Comparison of ENCODE assay signal across 9 mouse cellular contexts in genomic region chr17:56338909-56339308, GRCm38 (mm10). TPM values are rescaled to one million over a fixed set of nuclear protein-coding genes. Genes with fewer than 3 reads are reported as not detected.
DNase-seq lines count a peak whose midpoint lies in the region; ATAC-seq and TF ChIP-seq lines count a peak whose summit lies in the region.
"Had no signal": no experiment of that assay in that cellular context is flagged by ENCODE, and none has a peak within 500 bp of the region (broad histone marks: within the 10 kb centered on the region; RNA-seq: fewer than 3 reads in every experiment).

No protein-coding gene starts in this region.

- 59% methylated on average over 4 of the region's 4 CpGs for WGBS in lung, adult 2 months
- 68% methylated on average over 4 of the region's 4 CpGs for WGBS in heart, embryonic 10.5 days

- H3K9me3 ChIP-seq in E14TG2a.4 (ENCODE audit: low read length) = no peaks in the 10 kb centered on the region
- H3K9me3 ChIP-seq in heart, embryonic 10.5 days = no peaks in the 10 kb centered on the region

- peak; percentile 39 to 61 for DNase-seq in heart, postnatal 14 days
- DNase-seq in heart, adult 8-10 months (ENCODE audit: low spot score) = no peak
- DNase-seq in lung, adult 2 months = peak; percentile 36
- peak; percentile 78 to 92 for DNase-seq in spleen, postnatal 4 days (ENCODE audit: low spot score in 2 of 2)
- DNase-seq in frontal cortex, postnatal 25 days (ENCODE audit: low spot score in 2 of 2) = no peak
- DNase-seq in heart, embryonic 10.5 days (ENCODE audit: low spot score) = no peak

- no peak overlapping the region for H3K27ac ChIP-seq in heart, embryonic 10.5 days

- peak; percentile 71 for TF ChIP-seq CTCF in E14TG2a.4 (conservative IDR thresholded peaks at IDR 0.05; ENCODE audit: low read length)
- TF ChIP-seq CTCF in lung, adult 2 months (IDR thresholded peaks at IDR 0.05; ENCODE audit: insufficient read depth, low read length) = peak; percentile 47

- peak; percentile 67 for ATAC-seq in common myeloid progenitor, adult 5-6 weeks (replicated peaks; ENCODE audit: low read depth, poor library complexity, severe bottlenecking)

- H3K36me3 ChIP-seq in E14TG2a.4 (ENCODE audit: insufficient read depth, low read length) = peaks cover 52% of the 10 kb centered on the region
- 0 out of 2 replicates have a peak, but pooled peaks cover 4% of the 10 kb centered on the region for H3K36me3 ChIP-seq in heart, embryonic 10.5 days

- H3K27me3 ChIP-seq in E14TG2a.4 (ENCODE audit: insufficient read depth, low read length) = no peaks in the 10 kb centered on the region
- H3K27me3 ChIP-seq in heart, embryonic 10.5 days (ENCODE audit: insufficient read depth, poor library complexity, severe bottlenecking) = no peaks in the 10 kb centered on the region

- intact Hi-C loops in heart, postnatal 14 days (cut with DNase I) = no loop called here

- H3K4me1 ChIP-seq in E14TG2a.4 (replicated peaks; ENCODE audit: low read depth, low read length) = peaks cover 45% of the 10 kb centered on the region
- H3K4me1 ChIP-seq in lung, adult 2 months (ENCODE audit: control insufficient read depth, insufficient read depth, low read length) = peaks cover 20% of the 10 kb centered on the region
- H3K4me1 ChIP-seq in heart, embryonic 10.5 days = peaks cover 69% of the 10 kb centered on the region

- TF ChIP-seq POLR2A in lung, adult 2 months (IDR thresholded peaks at IDR 0.05; ENCODE audit: borderline replicate concordance, extremely low read depth, low read depth, low read length) = no peak

- no peak overlapping the region for H3K4me3 ChIP-seq in E14TG2a.4 (replicated peaks; ENCODE audit: low read length)
- H3K4me3 ChIP-seq in lung, adult 2 months (replicated peaks; ENCODE audit: extremely low read depth, low read depth, low read length) = no peak overlapping the region
- H3K4me3 ChIP-seq in heart, embryonic 10.5 days = no peak overlapping the region

RNA-seq across cellular contexts. Expression of gene Kdm4b, which starts 13.0 kb away (rescaled TPM):
- 10 to 100 TPM; 44.3 to 44.9 TPM for total RNA-seq in heart, postnatal 14 days (2021)
- 10 to 100 TPM; 29.0 to 34.4 (median 32.4) TPM for total RNA-seq in heart, adult 8-10 months (2022)
- 7.2 and 17.0 TPM in 2 replicates for total RNA-seq in common myeloid progenitor, adult 5-6 weeks (2017)
- 39.9 and 46.1 TPM in 2 replicates for polyA plus RNA-seq in lung, adult 2 months (2012; rRNA removed)
- polyA plus RNA-seq in heart, embryonic 10.5 days (2016; fragmentation: Nextera tagmentation; extraction: Ambion mirVana) = 34.6 and 35.6 TPM in 2 replicates

RNA-seq across cellular contexts. Expression of gene Uhrf1, which starts 35.8 kb away (rescaled TPM):
- total RNA-seq in heart, postnatal 14 days (2021) = 10 to 100 TPM in 1 of 2 experiments, 1 to 10 TPM in 1; 4.8 to 12.2 TPM
- total RNA-seq in heart, adult 8-10 months (2022) = 1 to 10 TPM; 1.5 to 2.6 (median 2.2) TPM
- 142 and 165 TPM in 2 replicates for total RNA-seq in common myeloid progenitor, adult 5-6 weeks (2017)
- polyA plus RNA-seq in lung, adult 2 months (2012; rRNA removed) = 2.6 and 3.2 TPM in 2 replicates
- 136 and 163 TPM in 2 replicates for polyA plus RNA-seq in heart, embryonic 10.5 days (2016; fragmentation: Nextera tagmentation; extraction: Ambion mirVana)

RNA-seq across cellular contexts. Expression of gene Arrdc5, which starts 38.8 kb away (rescaled TPM):
- total RNA-seq in heart, postnatal 14 days (2021) = under 1 TPM in 1 of 2 experiments, not detected in 1; 0.36 TPM
- under 1 TPM in 1 of 4 experiments, not detected in 3; 0.41 TPM for total RNA-seq in heart, adult 8-10 months (2022)
- not detected in 2 replicates for total RNA-seq in common myeloid progenitor, adult 5-6 weeks (2017)
- not detected in 2 replicates for polyA plus RNA-seq in lung, adult 2 months (2012; rRNA removed)
- not detected in 2 replicates for polyA plus RNA-seq in heart, embryonic 10.5 days (2016; fragmentation: Nextera tagmentation; extraction: Ambion mirVana)
- polyA plus RNA-seq: large intestine, adult 2 months had no signal

RNA-seq across cellular contexts. Expression of gene Plin3, which starts 46.2 kb away (rescaled TPM):
- total RNA-seq in heart, postnatal 14 days (2021) = 100 to 1,000 TPM; 115 to 133 TPM
- 100 to 1,000 TPM; 172 to 233 (median 219) TPM for total RNA-seq in heart, adult 8-10 months (2022)
- total RNA-seq in common myeloid progenitor, adult 5-6 weeks (2017) = 8.7 and 11.6 TPM in 2 replicates
- 39.4 and 39.6 TPM in 2 replicates for polyA plus RNA-seq in lung, adult 2 months (2012; rRNA removed)
- 81.7 and 93.2 TPM in 2 replicates for polyA plus RNA-seq in heart, embryonic 10.5 days (2016; fragmentation: Nextera tagmentation; extraction: Ambion mirVana)

Comparison
In these comparisons a context has a peak if more than half of its experiments do, and no peak if none do; other contexts are left out.
1. DNase-seq: peak in heart, postnatal 14 days (2 of 2), lung, adult 2 months (single experiment) and spleen, postnatal 4 days (2 of 2); none in heart, adult 8-10 months (single experiment), frontal cortex, postnatal 25 days (0 of 2) and heart, embryonic 10.5 days (single experiment).
2. RNA of gene Uhrf1, which starts 35.8 kb away (total RNA-seq): 142 to 165 TPM in common myeloid progenitor, adult 5-6 weeks; 4.8 to 12.2 TPM in heart, postnatal 14 days and 1.5 to 2.6 TPM in heart, adult 8-10 months; every median in the first group is over 10 times any median in the second.